Mouse (Mus musculus): ENCODE measurements around the gene Ctla2a. TPM values are rescaled to one million over a fixed set of nuclear protein-coding genes. Genes with fewer than 3 reads are reported as not detected.
"Not testable (repeated sequence)": the region's sequence is repeated elsewhere in the genome, so short reads cannot be mapped to it uniquely, and the experiment has no call there.

Gene Ctla2a
- polyA plus RNA-seq (2015; fragmentation: Nextera tagmentation; extraction: Ambion mirVana): 94.8 and 103 TPM in 2 replicates

DNA sequence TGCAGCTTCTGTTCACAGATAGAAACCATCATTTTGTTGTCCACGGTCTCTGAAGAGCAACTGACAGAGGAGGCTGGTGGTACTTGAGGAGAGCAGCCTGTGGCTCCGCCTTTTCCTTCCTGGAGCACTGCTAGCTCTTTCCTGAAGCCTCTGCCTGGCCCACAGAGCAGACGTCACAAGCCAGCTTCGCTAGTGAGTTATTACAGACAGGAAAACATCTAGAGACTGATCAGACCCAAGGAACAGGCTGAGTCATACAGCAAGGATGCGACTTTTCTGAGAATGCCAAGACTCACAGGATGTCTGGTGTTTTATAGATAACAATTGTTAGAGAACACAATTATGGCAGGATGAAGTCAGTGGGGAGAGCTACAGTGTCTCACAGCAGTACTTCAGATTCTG lies at the start of gene Ctla2a, which contains the start of gene Gm49391:
Ctla2a (minus strand) TSS at position 126 of the 402 bp plus-strand sequence.
Gm49391 (minus strand) TSS at position 72 of the 402 bp plus-strand sequence.
- no peaks in the 10 kb centered on the region for H3K27me3 ChIP-seq (ENCODE audit: control insufficient read depth, insufficient read depth, low read depth, low read length)
- peak; percentile 95 for ATAC-seq (ENCODE audit: low read depth)
- WGBS: 51% methylated on average over 5 of the region's 5 CpGs
- no peaks in the 10 kb centered on the region for H3K4me1 ChIP-seq (replicated peaks; ENCODE audit: control insufficient read depth, insufficient read depth, low read length)
- peak within 1 kb of the TSS; percentile 53 for H3K27ac ChIP-seq (ENCODE audit: low read length)
- no peaks in the 10 kb centered on the region for H3K9me3 ChIP-seq (ENCODE audit: control insufficient read depth, low read length)
- no peaks in the 10 kb centered on the region for H3K36me3 ChIP-seq (ENCODE audit: control insufficient read depth, insufficient read depth, low read length)
- no peak within 1 kb of the TSS for H3K4me3 ChIP-seq (ENCODE audit: low read length)
- no peak within 1 kb of the TSS for H3K9ac ChIP-seq (ENCODE audit: low read length)
- no peak within 1 kb of the TSS for H3K4me2 ChIP-seq (ENCODE audit: low read depth, low read length)

DNA sequence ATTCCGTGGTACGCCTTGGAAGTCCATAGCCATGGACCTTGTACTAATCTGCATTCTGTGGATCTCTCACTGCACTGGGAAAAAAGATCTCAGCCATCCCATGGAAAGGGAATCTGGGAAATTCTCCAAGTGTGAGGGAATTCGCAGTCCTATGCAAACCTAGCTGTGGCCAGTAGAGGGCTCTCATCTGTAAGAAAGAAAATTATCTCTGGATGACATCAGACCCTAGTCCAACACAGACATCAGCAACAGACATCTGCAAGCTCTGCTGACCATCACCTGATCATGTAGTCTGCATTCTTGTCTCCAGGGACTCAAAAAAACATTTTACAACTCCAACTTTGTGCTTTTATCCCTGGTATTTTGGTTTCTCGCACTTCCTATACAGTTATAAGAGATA lies 35.9 kb upstream of the Ctla2a start:
- H3K36me3 ChIP-seq (ENCODE audit: control insufficient read depth, insufficient read depth, low read length); ATAC-seq (ENCODE audit: low read depth); H3K9ac ChIP-seq (ENCODE audit: low read length); H3K9me3 ChIP-seq (ENCODE audit: control insufficient read depth, low read length); H3K27ac ChIP-seq (ENCODE audit: low read length); H3K4me1 ChIP-seq (replicated peaks; ENCODE audit: control insufficient read depth, insufficient read depth, low read length); H3K4me2 ChIP-seq (ENCODE audit: low read depth, low read length); H3K4me3 ChIP-seq (ENCODE audit: low read length); H3K27me3 ChIP-seq (ENCODE audit: control insufficient read depth, insufficient read depth, low read depth, low read length): not testable (repeated sequence)
- 70% methylated on average over 4 of the region's 4 CpGs for WGBS

- H3K4me2 ChIP-seq (ENCODE audit: low read depth, low read length); ATAC-seq (ENCODE audit: low read depth); H3K27ac ChIP-seq (ENCODE audit: low read length); H3K27me3 ChIP-seq (ENCODE audit: control insufficient read depth, insufficient read depth, low read depth, low read length); H3K4me3 ChIP-seq (ENCODE audit: low read length); H3K9me3 ChIP-seq (ENCODE audit: control insufficient read depth, low read length); H3K4me1 ChIP-seq (replicated peaks; ENCODE audit: control insufficient read depth, insufficient read depth, low read length); H3K36me3 ChIP-seq (ENCODE audit: control insufficient read depth, insufficient read depth, low read length); H3K9ac ChIP-seq (ENCODE audit: low read length): not testable (repeated sequence)
- WGBS: 19% methylated on average over 5 of the region's 5 CpGs
Measured at GRCm38 (mm10) chr13:60963985-60964384, 27.6 kb upstream of the Ctla2a start.

DNA sequence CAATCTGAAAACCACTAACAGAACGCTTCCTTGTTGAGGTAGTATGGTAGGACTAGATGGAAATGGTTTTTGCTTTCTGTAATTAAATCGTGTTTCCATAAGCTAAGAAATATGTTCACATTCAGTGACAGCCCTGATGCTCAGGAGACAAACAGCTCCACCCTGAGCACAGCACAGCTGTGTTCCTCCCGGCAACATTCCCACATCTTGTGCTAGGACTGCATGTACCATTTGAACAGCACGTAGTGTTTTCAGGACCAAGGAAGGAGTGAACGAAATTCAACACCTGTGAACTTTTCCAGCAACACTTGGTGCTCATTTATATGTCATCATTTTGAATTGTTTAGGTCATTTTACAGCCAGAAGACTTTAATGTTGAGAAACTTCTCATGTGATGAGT lies 25.3 kb upstream of the Ctla2a start:
- no peak overlapping the region for H3K4me2 ChIP-seq (ENCODE audit: low read depth, low read length)
- no peaks in the 10 kb centered on the region for H3K27me3 ChIP-seq (ENCODE audit: control insufficient read depth, insufficient read depth, low read depth, low read length)
- 65% methylated on average over 5 of the region's 5 CpGs for WGBS
- H3K9me3 ChIP-seq (ENCODE audit: control insufficient read depth, low read length): peaks cover 2% of the 10 kb centered on the region; the same call in 1 of the 2 replicates
- H3K9ac ChIP-seq (ENCODE audit: low read length): no peak overlapping the region
- no peak overlapping the region for H3K4me3 ChIP-seq (ENCODE audit: low read length)
- no peaks in the 10 kb centered on the region for H3K36me3 ChIP-seq (ENCODE audit: control insufficient read depth, insufficient read depth, low read length)
- H3K27ac ChIP-seq (ENCODE audit: low read length): no peak overlapping the region
- H3K4me1 ChIP-seq (replicated peaks; ENCODE audit: control insufficient read depth, insufficient read depth, low read length): no peaks in the 10 kb centered on the region
- ATAC-seq (ENCODE audit: low read depth): no peak

DNA sequence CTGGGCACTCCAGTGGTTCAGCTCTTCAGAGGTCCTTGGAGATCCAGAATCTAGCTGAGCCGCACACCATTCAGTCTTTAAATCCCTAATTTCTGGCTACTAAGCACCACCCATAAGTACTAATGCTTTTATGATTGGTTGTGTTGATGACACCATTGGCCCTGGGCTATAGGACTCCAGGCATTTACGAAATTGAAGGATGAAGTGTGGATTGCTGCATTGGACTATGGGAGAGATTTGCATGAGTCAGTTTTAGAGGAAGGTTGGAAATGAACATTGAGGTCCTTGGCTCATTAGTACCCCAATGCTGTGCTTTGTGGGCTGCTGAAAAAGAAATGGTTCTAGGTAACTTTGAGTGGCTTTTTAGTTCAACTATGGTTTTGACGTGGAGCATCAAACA lies 5.5 kb upstream of the Ctla2a start, which contains the start of gene Tpbpa:
Tpbpa (minus strand) TSS at position 101 of the 400 bp plus-strand sequence.
- not testable (repeated sequence) for H3K4me1 ChIP-seq (replicated peaks; ENCODE audit: control insufficient read depth, insufficient read depth, low read length); H3K9me3 ChIP-seq (ENCODE audit: control insufficient read depth, low read length); H3K27ac ChIP-seq (ENCODE audit: low read length); H3K27me3 ChIP-seq (ENCODE audit: control insufficient read depth, insufficient read depth, low read depth, low read length); H3K4me3 ChIP-seq (ENCODE audit: low read length); H3K4me2 ChIP-seq (ENCODE audit: low read depth, low read length); H3K36me3 ChIP-seq (ENCODE audit: control insufficient read depth, insufficient read depth, low read length); ATAC-seq (ENCODE audit: low read depth); H3K9ac ChIP-seq (ENCODE audit: low read length)
- WGBS: 66% methylated on average over 3 of the region's 3 CpGs

DNA sequence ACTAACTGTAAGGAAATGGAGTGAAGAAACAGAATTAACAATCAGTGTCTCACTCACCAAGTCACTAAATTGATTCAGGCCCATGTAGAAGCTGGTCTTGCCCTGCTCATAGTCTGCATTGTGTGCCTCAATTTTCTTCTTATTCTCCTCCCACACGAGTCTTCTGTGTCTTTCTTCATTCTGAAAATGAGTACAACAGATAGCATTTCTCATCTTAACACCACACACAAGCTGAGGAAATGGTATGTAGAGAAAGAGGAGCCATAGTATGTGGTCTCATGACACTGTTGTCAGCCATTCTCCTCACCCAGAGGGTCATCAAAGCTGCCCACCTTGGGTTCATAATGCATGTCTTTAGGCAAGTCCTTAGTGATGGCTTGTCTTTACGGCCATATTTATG lies 935 bp downstream of the Ctla2a start, which contains the start of gene Gm49393:
Gm49393 (minus strand) TSS at position 101 of the 400 bp plus-strand sequence.
- H3K4me3 ChIP-seq (ENCODE audit: low read length); H3K4me2 ChIP-seq (ENCODE audit: low read depth, low read length); H3K36me3 ChIP-seq (ENCODE audit: control insufficient read depth, insufficient read depth, low read length); H3K4me1 ChIP-seq (replicated peaks; ENCODE audit: control insufficient read depth, insufficient read depth, low read length); H3K9ac ChIP-seq (ENCODE audit: low read length); H3K27me3 ChIP-seq (ENCODE audit: control insufficient read depth, insufficient read depth, low read depth, low read length); H3K27ac ChIP-seq (ENCODE audit: low read length); ATAC-seq (ENCODE audit: low read depth); H3K9me3 ChIP-seq (ENCODE audit: control insufficient read depth, low read length): not testable (repeated sequence)
- WGBS: 64% methylated on average over 2 of the region's 2 CpGs

DNA sequence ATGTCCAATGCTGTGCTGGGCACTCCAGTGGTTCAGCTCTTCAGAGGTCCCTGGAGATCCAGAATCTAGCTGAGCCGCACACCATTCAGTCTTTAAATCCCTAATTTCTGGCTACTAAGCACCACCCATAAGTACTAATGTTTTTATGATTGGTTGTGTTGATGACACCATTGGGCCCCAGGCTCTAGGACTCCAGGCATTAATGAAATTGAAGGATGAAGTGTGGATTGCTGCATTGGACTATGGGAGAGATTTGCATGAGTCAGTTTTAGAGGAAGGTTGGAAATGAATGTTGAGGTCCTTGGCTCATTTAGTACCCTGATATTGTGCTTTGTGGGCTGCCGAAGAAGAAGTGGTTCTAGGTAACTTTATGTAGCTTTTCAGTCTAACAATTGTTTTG lies 31.6 kb downstream of the Ctla2a start, which contains the start of gene Tpbpb:
Tpbpb (minus strand) TSS at position 101 of the 400 bp plus-strand sequence.
- not testable (repeated sequence) for H3K4me2 ChIP-seq (ENCODE audit: low read depth, low read length); H3K27ac ChIP-seq (ENCODE audit: low read length); H3K9me3 ChIP-seq (ENCODE audit: control insufficient read depth, low read length); H3K9ac ChIP-seq (ENCODE audit: low read length); H3K4me3 ChIP-seq (ENCODE audit: low read length); H3K36me3 ChIP-seq (ENCODE audit: control insufficient read depth, insufficient read depth, low read length); H3K27me3 ChIP-seq (ENCODE audit: control insufficient read depth, insufficient read depth, low read depth, low read length); ATAC-seq (ENCODE audit: low read depth); H3K4me1 ChIP-seq (replicated peaks; ENCODE audit: control insufficient read depth, insufficient read depth, low read length)
- WGBS: 78% methylated on average over 2 of the region's 2 CpGs

GRCm38 (mm10) chr13:60897328-60897727 lies 39.1 kb downstream of the Ctla2a start, which contains the start of gene Ctla2b:
Gene Ctla2b (minus strand): TSS chr13:60897447.
- 66% methylated on average over 3 of the region's 3 CpGs for WGBS
- ATAC-seq (ENCODE audit: low read depth): peak; percentile 92
- peak within 1 kb of the TSS; percentile 57 for H3K27ac ChIP-seq (ENCODE audit: low read length)

GRCm38 (mm10) chr13:60896794-60897193 lies 39.6 kb downstream of the Ctla2a start, which contains the start of gene Gm49392:
Gene Gm49392 (minus strand): TSS chr13:60896894.
- ATAC-seq (ENCODE audit: low read depth); H3K27me3 ChIP-seq (ENCODE audit: control insufficient read depth, insufficient read depth, low read depth, low read length); H3K9ac ChIP-seq (ENCODE audit: low read length); H3K36me3 ChIP-seq (ENCODE audit: control insufficient read depth, insufficient read depth, low read length); H3K4me2 ChIP-seq (ENCODE audit: low read depth, low read length); H3K4me3 ChIP-seq (ENCODE audit: low read length); H3K9me3 ChIP-seq (ENCODE audit: control insufficient read depth, low read length); H3K4me1 ChIP-seq (replicated peaks; ENCODE audit: control insufficient read depth, insufficient read depth, low read length): not testable (repeated sequence)
- 73% methylated on average over 8 of the region's 8 CpGs for WGBS
- peak within 1 kb of the TSS; percentile 57 for H3K27ac ChIP-seq (ENCODE audit: low read length)

More at GRCm38 (mm10) chr13:60897328-60897727, 39.1 kb downstream of the Ctla2a start, which contains the start of gene Ctla2b:
- H3K36me3 ChIP-seq (ENCODE audit: control insufficient read depth, insufficient read depth, low read length): no peaks in the 10 kb centered on the region
- no peak within 1 kb of the TSS for H3K9ac ChIP-seq (ENCODE audit: low read length)
- no peaks in the 10 kb centered on the region for H3K27me3 ChIP-seq (ENCODE audit: control insufficient read depth, insufficient read depth, low read depth, low read length)
- H3K4me3 ChIP-seq (ENCODE audit: low read length): no peak within 1 kb of the TSS
- no peaks in the 10 kb centered on the region for H3K4me1 ChIP-seq (replicated peaks; ENCODE audit: control insufficient read depth, insufficient read depth, low read length)
- no peaks in the 10 kb centered on the region; the same call in 1 of the 2 replicates for H3K9me3 ChIP-seq (ENCODE audit: control insufficient read depth, low read length)
- no peak within 1 kb of the TSS for H3K4me2 ChIP-seq (ENCODE audit: low read depth, low read length)
